Mouse (Mus musculus) MEL (cell line): ENCODE measurements around the gene Adamts4. TPM values are rescaled to one million over a fixed set of nuclear protein-coding genes. Genes with fewer than 3 reads are reported as not detected.

Experiments used
- DNase-seq: peaks from one replicate; pipeline ENCODE4 v3.0.0; 2011; ENCODE audit warnings: low read depth, low spot score
- H3K27ac ChIP-seq: 2 replicates; pipeline ENCODE4 v1.5.1; 2012; ENCODE audit warnings: low read depth, mild to moderate bottlenecking, control low read depth, low read length, moderate library complexity; ENCODE audit not compliant: control insufficient read depth
- H3K27me3 ChIP-seq, 2 experiments: fragments of 150-350 bp in 1 of 2; sonication (generic) in 1 of 2; 2 replicates each; pipeline ENCODE4 v1.6.1; 2012; ENCODE audit warnings: low read length in 2 of 2, mild to moderate bottlenecking in 2 of 2, improper control_type of control experiment in 1 of 2, moderate library complexity in 1 of 2; ENCODE audit not compliant: insufficient read depth in 2 of 2, control insufficient read depth in 1 of 2
- H3K36me3 ChIP-seq, 2 experiments: 2 replicates each; pipeline ENCODE4 v1.6.1; 2012 to 2014; ENCODE audit warnings: low read length in 2 of 2, improper control_type of control experiment in 1 of 2, inconsistent platforms in 1 of 2, mild to moderate bottlenecking in 1 of 2; ENCODE audit not compliant: insufficient read depth in 2 of 2, control insufficient read depth in 1 of 2
- H3K4me1 ChIP-seq, 2 experiments: fragments of 150-350 bp in 1 of 2; sonication (generic) in 1 of 2; 2 replicates each; pipeline ENCODE4 v1.6.1; 2012; ENCODE audit warnings: low read length in 2 of 2, improper control_type of control experiment in 1 of 2, mild to moderate bottlenecking in 1 of 2; ENCODE audit not compliant: insufficient read depth in 2 of 2, control insufficient read depth in 1 of 2
- H3K4me3 ChIP-seq, 2 experiments: fragments of 150-350 bp in 1 of 2; sonication (generic) in 1 of 2; 2 replicates each; pipeline ENCODE4 v1.5.1; 2012; ENCODE audit warnings: low read depth in 2 of 2, low read length in 2 of 2, mild to moderate bottlenecking in 2 of 2, moderate library complexity in 2 of 2, control low read depth in 1 of 2, improper control_type of control experiment in 1 of 2; ENCODE audit not compliant: control insufficient read depth in 1 of 2, insufficient read depth in 1 of 2
- H3K79me2 ChIP-seq: 2 replicates; pipeline ENCODE4 v1.6.1; 2012; ENCODE audit warnings: mild to moderate bottlenecking, low read length, moderate library complexity; ENCODE audit not compliant: control insufficient read depth, poor library complexity, insufficient read depth
- H3K9ac ChIP-seq: 2 replicates; pipeline ENCODE4 v1.6.1; 2012; ENCODE audit warnings: low read depth, mild to moderate bottlenecking, control low read depth, low read length, moderate library complexity; ENCODE audit not compliant: control insufficient read depth, poor library complexity, severe bottlenecking
- H3K9me3 ChIP-seq: fragments of 150-350 bp; sonication (generic); replicated peaks from 2 replicates; pipeline ENCODE4 v1.6.1; 2012; ENCODE audit warnings: mild to moderate bottlenecking, low read length, improper control_type of control experiment, moderate library complexity; ENCODE audit not compliant: insufficient read depth
- CTCF ChIP-seq, 3 experiments: IDR thresholded peaks in 2 of 3; conservative IDR thresholded peaks in 1 of 3; 2 replicates each; pipeline ENCODE4 v1.5.1; 2011 to 2012; ENCODE audit warnings: low read length in 3 of 3, low read depth in 2 of 3, mild to moderate bottlenecking in 2 of 3, improper control_type of control experiment in 1 of 3, inconsistent platforms in 1 of 3, mixed read lengths in 1 of 3, moderate library complexity in 1 of 3; ENCODE audit not compliant: control insufficient read depth in 1 of 3, insufficient read depth in 1 of 3, poor library complexity in 1 of 3, severe bottlenecking in 1 of 3
- EP300 ChIP-seq, 2 experiments: IDR thresholded peaks; 2 replicates each; pipeline ENCODE4 v1.6.1; 2011; ENCODE audit warnings: improper control_type of control experiment in 2 of 2, low read length in 2 of 2, low read depth in 1 of 2, mild to moderate bottlenecking in 1 of 2
- ETS1 ChIP-seq: IDR thresholded peaks from 2 replicates; pipeline ENCODE4 v1.6.1; 2012; ENCODE audit warnings: low read depth, mild to moderate bottlenecking, inconsistent platforms, low read length, improper control_type of control experiment, moderate library complexity
- GATA1 ChIP-seq: IDR thresholded peaks from 2 replicates; pipeline ENCODE4 v1.6.1; 2011; ENCODE audit warnings: low read depth, low read length, improper control_type of control experiment
- HCFC1 ChIP-seq: IDR thresholded peaks from 2 replicates; pipeline ENCODE4 v1.6.1; 2012; ENCODE audit warnings: low read depth, mild to moderate bottlenecking, inconsistent platforms, low read length, improper control_type of control experiment, moderate library complexity
- KAT2A ChIP-seq: conservative IDR thresholded peaks from 2 replicates; pipeline ENCODE4 v1.6.1; 2012; ENCODE audit warnings: low read depth, low read length, improper control_type of control experiment, inconsistent platforms
- MEF2A ChIP-seq: IDR thresholded peaks from 2 replicates; pipeline ENCODE4 v1.6.1; 2014; ENCODE audit warnings: low read depth, mild to moderate bottlenecking, inconsistent platforms, low read length, improper control_type of control experiment; ENCODE audit not compliant: poor library complexity, insufficient replicate concordance, severe bottlenecking; ENCODE audit errors: extremely low read depth
- MYB ChIP-seq: IDR thresholded peaks from 2 replicates; pipeline ENCODE4 v1.6.1; 2011; ENCODE audit warnings: mild to moderate bottlenecking, low read depth, low read length, improper control_type of control experiment
- MYC ChIP-seq: IDR thresholded peaks from 2 replicates; pipeline ENCODE4 v1.6.1; 2011; ENCODE audit warnings: low read depth, mild to moderate bottlenecking, low read length, improper control_type of control experiment, moderate library complexity
- POLR2A ChIP-seq, 2 experiments: IDR thresholded peaks; 2 replicates each; pipeline ENCODE4 v1.6.1; 2011 to 2012; ENCODE audit warnings: low read length in 2 of 2, mild to moderate bottlenecking in 2 of 2, control low read depth in 1 of 2, improper control_type of control experiment in 1 of 2, low read depth in 1 of 2, moderate library complexity in 1 of 2; ENCODE audit not compliant: control insufficient read depth in 1 of 2, insufficient read depth in 1 of 2, poor library complexity in 1 of 2
- POLR2AphosphoS5 ChIP-seq: IDR thresholded peaks from 2 replicates; pipeline ENCODE4 v1.6.1; 2012; ENCODE audit warnings: low read depth, borderline replicate concordance, mild to moderate bottlenecking, inconsistent platforms, low read length, moderate library complexity, mixed read lengths
- RAD21 ChIP-seq: IDR thresholded peaks from 2 replicates; pipeline ENCODE4 v1.6.1; 2011; ENCODE audit warnings: mild to moderate bottlenecking, low read depth, low read length, improper control_type of control experiment
- RCOR1 ChIP-seq: IDR thresholded peaks from 2 replicates; pipeline ENCODE4 v1.6.1; 2012; ENCODE audit warnings: low read depth, mild to moderate bottlenecking, inconsistent platforms, low read length, improper control_type of control experiment
- SIN3A ChIP-seq: IDR thresholded peaks from 2 replicates; pipeline ENCODE4 v1.6.1; 2012; ENCODE audit warnings: low read length, improper control_type of control experiment, inconsistent platforms
- TCF12 ChIP-seq: IDR thresholded peaks from 2 replicates; pipeline ENCODE4 v1.6.1; 2014; ENCODE audit warnings: low read depth, mild to moderate bottlenecking, inconsistent platforms, low read length, improper control_type of control experiment, moderate library complexity
- UBTF ChIP-seq: IDR thresholded peaks from 2 replicates; pipeline ENCODE4 v1.6.1; 2012; ENCODE audit warnings: low read depth, mild to moderate bottlenecking, inconsistent platforms, low read length, improper control_type of control experiment, moderate library complexity, borderline replicate concordance; ENCODE audit not compliant: insufficient read depth
- USF1 ChIP-seq: IDR thresholded peaks from 2 replicates; pipeline ENCODE4 v1.6.1; 2014; ENCODE audit warnings: low read depth, mild to moderate bottlenecking, inconsistent platforms, low read length, improper control_type of control experiment, moderate library complexity
- USF2 ChIP-seq, 2 experiments: IDR thresholded peaks; 2 replicates each; pipeline ENCODE4 v1.6.1; 2011 to 2012; ENCODE audit warnings: improper control_type of control experiment in 2 of 2, low read length in 2 of 2, borderline replicate concordance in 1 of 2, inconsistent platforms in 1 of 2, low read depth in 1 of 2, mild to moderate bottlenecking in 1 of 2; ENCODE audit not compliant: insufficient read depth in 1 of 2
- ZC3H11A ChIP-seq: IDR thresholded peaks from 2 replicates; pipeline ENCODE4 v1.6.1; 2012; ENCODE audit warnings: low read depth, mild to moderate bottlenecking, inconsistent platforms, low read length, improper control_type of control experiment
- ZKSCAN1 ChIP-seq: IDR thresholded peaks from 2 replicates; pipeline ENCODE4 v1.6.1; 2012; ENCODE audit warnings: low read depth, mild to moderate bottlenecking, inconsistent platforms, low read length, improper control_type of control experiment, moderate library complexity
- ZMIZ1 ChIP-seq: IDR thresholded peaks from 2 replicates; pipeline ENCODE4 v1.6.1; 2012; ENCODE audit warnings: low read depth, mild to moderate bottlenecking, inconsistent platforms, low read length, improper control_type of control experiment, moderate library complexity
- ZNF384 ChIP-seq: IDR thresholded peaks from 2 replicates; pipeline ENCODE4 v1.6.1; 2012; ENCODE audit warnings: low read depth, mild to moderate bottlenecking, inconsistent platforms, low read length, improper control_type of control experiment
- polyA plus RNA-seq, 2 experiments: library from polyadenylated mRNA; stranded (reverse) in 1 of 2; unstranded in 1 of 2; fragments of >175 nt in 1 of 2; fragments of >200 nt in 1 of 2; gene quantifications; 2 replicates each; pipeline versions ENCODE4 v1.2.1 to v1.2.4; 2012; ENCODE audit warnings: low replicate concordance in 2 of 2, low read depth in 1 of 2; ENCODE audit not compliant: insufficient read length in 2 of 2, insufficient read depth in 1 of 2, missing spikeins in 1 of 2
- total RNA-seq: library from RNA; depleted of rRNA; stranded (reverse); fragments of 300-350 nt; gene quantifications from 2 replicates; pipeline ENCODE4 v1.2.3, GENCODE M21; 2012

Gene Adamts4
- total and polyA plus RNA-seq, 3 experiments = 0.03 TPM; not detected in 2

GRCm38 (mm10) chr1:171265971-171266744 lies 15.9 kb downstream of the Adamts4 start:
- peak overlapping the region in 1 of 2 experiments; percentile 29; a peak in 3 of 4 replicates for H3K4me3 ChIP-seq
- no peak overlapping the region for H3K9ac ChIP-seq
- H3K36me3 ChIP-seq = peaks cover 0 to 18% of the 10 kb centered on the region in 2 experiments; a peak in 2 of 4 replicates
- H3K27me3 ChIP-seq = no peaks in the 10 kb centered on the region
- H3K4me1 ChIP-seq = peaks cover 9 to 24% of the 10 kb centered on the region in 2 experiments
- H3K27ac ChIP-seq = no peak overlapping the region
- H3K9me3 ChIP-seq = no peaks in the 10 kb centered on the region
- no peak for DNase-seq
- no peaks in the 10 kb centered on the region; the same call in 1 of the 2 replicates for H3K79me2 ChIP-seq
- TF ChIP-seq USF1 (no peak), ZNF384 (no peak), EP300 (IDR thresholded peaks at IDR 0.05; ENCODE audit: low read depth in 1 of 2, low read length in 2 of 2) (peak; percentile 66 to 69; a peak in 3 of 4 replicates), SIN3A (peak; percentile 45; the same call in 1 of the 2 replicates), MYB (no peak), ZMIZ1 (no peak), ETS1 (peak; percentile 57; the same call in 1 of the 2 replicates), TCF12 (peak; percentile 34; the same call in 1 of the 2 replicates), GATA1 (peak; percentile 58), RCOR1 (peak; percentile 76)

GRCm38 (mm10) chr1:171268341-171268740 lies 18.1 kb downstream of the Adamts4 start:
- Histone ChIP-seq H3K36me3 (peaks cover 0 to 31% of the 10 kb centered on the region in 2 experiments; a peak in 2 of 4 replicates), H3K79me2 (no peaks in the 10 kb centered on the region; the same call in 1 of the 2 replicates)
- DNase-seq = no peak

GRCm38 (mm10) chr1:171269848-171270572 lies 19.8 kb downstream of the Adamts4 start, which contains the start of gene B4galt3:
Gene B4galt3 (plus strand): TSS chr1:171270328.
- Histone ChIP-seq H3K36me3 (peaks cover 0 to 29% of the 10 kb centered on the region in 2 experiments; a peak in 2 of 4 replicates), H3K27ac (peak within 1 kb of the TSS; percentile 53), H3K4me3 (peak within 1 kb of the TSS; percentile 73 to 89), H3K9ac (peak within 1 kb of the TSS; percentile 75), H3K79me2 (no peaks in the 10 kb centered on the region; the same call in 1 of the 2 replicates), H3K4me1 (peaks cover 17 to 30% of the 10 kb centered on the region in 2 experiments), H3K9me3 (no peaks in the 10 kb centered on the region), H3K27me3 (no peaks in the 10 kb centered on the region)
- peak; percentile 94 for DNase-seq
- no peak for TF ChIP-seq USF2 (IDR thresholded peaks at IDR 0.05; ENCODE audit: borderline replicate concordance in 1 of 2, insufficient read depth in 1 of 2, low read depth in 1 of 2, low read length in 2 of 2)
- no peak for TF ChIP-seq GATA1
- TF ChIP-seq RAD21 = no peak
- peak; percentile 93 to 98 for TF ChIP-seq POLR2A (IDR thresholded peaks at IDR 0.05; ENCODE audit: control insufficient read depth in 1 of 2, insufficient read depth in 1 of 2, low read depth in 1 of 2, low read length in 2 of 2, poor library complexity in 1 of 2)
- TF ChIP-seq MYC = peak; percentile 69; the same call in 1 of the 2 replicates
- TF ChIP-seq POLR2AphosphoS5 = peak; percentile 14; the same call in 1 of the 2 replicates
- peak; percentile 71 for TF ChIP-seq KAT2A
- no peak for TF ChIP-seq ZKSCAN1
- 0 out of 6 replicates have a peak, but pooled peaks of 1 of the 3 experiments have one; percentile 3 for TF ChIP-seq CTCF (IDR thresholded peaks at IDR 0.05 in 2 of 3, conservative IDR thresholded peaks at IDR 0.05 in 1 of 3; ENCODE audit: control insufficient read depth in 1 of 3, insufficient read depth in 1 of 3, low read depth in 2 of 3, low read length in 3 of 3, poor library complexity in 1 of 3, severe bottlenecking in 1 of 3)
- TF ChIP-seq MEF2A = 0 out of 2 replicates have a peak, but pooled peaks have one; percentile 44
- TF ChIP-seq UBTF = no peak
- no peak for TF ChIP-seq ZC3H11A

More at GRCm38 (mm10) chr1:171268341-171268740, 18.1 kb downstream of the Adamts4 start:
- Histone ChIP-seq H3K27ac (no peak overlapping the region), H3K9ac (no peak overlapping the region), H3K27me3 (no peaks in the 10 kb centered on the region), H3K4me1 (peaks cover 17 to 31% of the 10 kb centered on the region in 2 experiments), H3K9me3 (no peaks in the 10 kb centered on the region), H3K4me3 (no peak overlapping the region)
- no peak for TF ChIP-seq HCFC1
